Mouse (Mus musculus) urinary bladder, postnatal 14 days (tissue): Measurements from ENCODE around the gene Wdcp.
"Not testable (repeated sequence)": the region's sequence is repeated elsewhere in the genome, so short reads cannot be mapped to it uniquely, and the experiment has no call there.

ENCODE experiments used
- DNase-seq: peaks from one replicate; pipeline ENCODE4 v3.0.0; 2021; ENCODE audit warnings: low spot score

Wdcp gene

GRCm38 (mm10) chr12:4871260-4871659, 28.2 kb downstream of the Wdcp start:
- no peak for DNase-seq

- no peak for DNase-seq
These were observed 29.2 kb downstream of the Wdcp start for GRCm38 (mm10) chr12:4872273-4872672.

DNA sequence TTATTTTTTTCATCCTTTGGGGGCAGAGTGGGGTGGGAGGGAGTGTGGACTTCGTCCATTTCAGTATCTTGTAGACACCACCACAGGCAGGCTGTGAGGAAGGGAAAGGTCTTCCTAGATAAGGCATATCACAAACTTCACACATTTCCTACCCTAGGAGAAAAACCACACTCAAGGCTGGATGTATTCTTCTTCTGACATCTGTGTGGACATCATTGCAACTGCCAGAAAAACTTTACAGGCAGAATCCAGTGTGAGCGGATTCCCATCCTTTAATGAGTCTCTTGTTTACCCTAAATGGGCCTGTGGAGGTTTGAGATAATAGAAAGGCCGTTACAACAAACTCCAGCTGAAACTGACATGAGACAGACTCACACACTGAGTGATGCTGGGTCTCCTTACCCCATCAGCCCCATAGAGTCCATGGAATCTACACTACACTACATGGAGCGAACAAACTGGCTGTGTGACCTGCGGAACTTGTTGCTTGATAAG, 29.9 kb downstream of the Wdcp start:
- no peak for DNase-seq

DNA sequence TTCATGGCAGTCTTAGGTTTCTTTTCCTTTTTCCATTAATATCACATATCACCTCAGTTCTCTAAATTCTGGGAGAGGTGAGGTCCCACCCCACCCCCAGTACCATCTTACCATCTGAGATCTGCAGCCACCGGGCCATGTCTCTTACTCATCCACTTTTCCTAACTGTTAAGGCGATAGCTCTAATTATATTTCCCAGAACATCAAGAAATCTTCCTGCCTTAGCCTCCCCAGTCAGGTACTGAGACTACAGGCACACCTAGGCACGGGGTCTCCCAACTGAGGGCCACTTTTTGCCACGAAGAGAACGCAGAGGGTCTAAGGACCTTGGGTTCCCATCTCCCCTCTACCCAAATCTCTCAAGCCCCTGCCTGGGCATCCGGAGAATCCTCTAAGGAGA, 30.4 kb downstream of the Wdcp start:
- DNase-seq, result no peak

- DNase-seq, result peak; percentile 83
These were observed 31.2 kb downstream of the Wdcp start, which contains the start of gene Mfsd2b for GRCm38 (mm10) chr12:4874161-4874927. Gene Mfsd2b, minus strand, starts transcription at chr12:4874359.

GRCm38 (mm10) chr12:4875623-4876022, 32.5 kb downstream of the Wdcp start:
- no peak for DNase-seq

- DNase-seq, result no peak
These were observed 35.2 kb downstream of the Wdcp start for GRCm38 (mm10) chr12:4878296-4878783.

- no peak for DNase-seq
These were observed 35.9 kb downstream of the Wdcp start for GRCm38 (mm10) chr12:4879048-4879447.

DNA sequence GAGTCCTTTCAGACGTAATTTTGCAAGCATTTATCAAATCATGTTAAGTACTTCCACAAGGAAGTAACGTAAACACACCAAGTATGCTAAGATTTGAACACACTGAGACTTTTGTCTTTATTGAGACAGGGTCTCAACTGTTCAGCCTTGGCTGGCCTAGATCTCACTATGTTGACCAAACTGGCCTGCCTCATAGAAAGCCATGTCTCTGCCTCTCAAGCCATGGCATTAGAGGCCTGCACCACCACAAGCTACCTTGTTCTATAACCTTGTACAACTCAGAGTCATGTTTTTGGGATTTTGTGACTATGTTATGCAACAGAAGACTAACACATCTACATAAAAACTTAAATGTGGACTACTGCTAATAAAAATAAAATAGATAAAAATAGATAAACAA, 39.0 kb downstream of the Wdcp start:
- DNase-seq, result no peak

DNA sequence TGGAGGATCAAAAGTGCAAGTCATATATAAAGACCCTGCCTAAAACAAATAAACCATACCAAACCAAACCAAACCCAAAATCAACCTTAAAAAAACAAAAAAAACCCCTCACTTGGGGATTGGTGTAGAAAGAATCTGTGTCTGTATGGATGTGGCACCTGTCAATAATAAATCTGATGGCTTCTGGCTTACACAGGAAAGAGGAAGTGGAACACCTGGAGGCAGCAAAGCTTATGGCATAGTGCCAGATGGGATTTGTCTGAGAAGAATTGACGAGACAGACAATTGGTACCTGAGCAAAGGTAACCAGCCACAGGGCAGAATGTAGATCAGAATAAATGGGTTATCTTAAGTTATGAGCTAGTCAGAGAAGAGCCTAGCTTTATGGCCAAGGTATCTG, 42.0 kb downstream of the Wdcp start:
- DNase-seq, result no peak

DNA sequence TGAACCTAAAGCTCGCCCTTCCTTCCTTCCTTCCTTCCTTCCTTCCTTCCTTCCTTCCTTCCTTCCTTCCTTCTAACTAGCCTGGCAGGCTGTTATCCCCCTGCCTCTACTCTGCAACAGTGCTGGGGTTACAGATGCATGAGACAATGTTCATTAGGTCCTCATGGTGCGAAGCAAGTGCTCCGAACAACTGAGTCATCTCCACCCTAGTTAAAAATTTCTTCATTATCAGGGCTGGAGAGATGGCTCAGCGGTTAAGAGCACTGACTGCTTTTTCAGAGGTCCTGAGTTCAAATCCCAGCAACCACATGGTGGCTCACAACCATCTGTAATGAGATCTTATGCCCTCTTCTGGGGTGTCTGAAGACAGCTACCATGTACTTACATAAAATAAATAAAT, 43.5 kb downstream of the Wdcp start:
- DNase-seq, result not testable (repeated sequence)

- DNase-seq, result no peak
These were observed 45.6 kb downstream of the Wdcp start for GRCm38 (mm10) chr12:4888739-4889138.

DNA sequence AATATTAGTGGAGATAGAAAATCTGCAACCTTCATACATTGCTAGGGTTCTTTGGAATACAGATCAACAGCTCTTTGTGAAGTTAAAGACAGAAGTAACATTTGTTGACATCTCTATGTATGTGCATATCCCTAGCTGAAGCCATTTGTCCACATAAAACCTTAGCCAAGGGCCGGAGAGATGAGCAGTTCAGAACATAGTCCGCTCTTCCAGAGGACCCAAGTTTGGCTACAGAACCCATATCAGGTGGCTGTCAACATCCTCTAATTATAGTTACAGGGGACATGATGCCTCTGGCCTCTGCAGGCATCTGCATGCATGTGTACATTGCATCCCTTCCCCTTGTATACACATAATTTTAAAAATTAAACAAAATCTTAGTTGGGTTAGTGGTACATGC, 46.1 kb downstream of the Wdcp start:
- DNase-seq, result no peak

DNA sequence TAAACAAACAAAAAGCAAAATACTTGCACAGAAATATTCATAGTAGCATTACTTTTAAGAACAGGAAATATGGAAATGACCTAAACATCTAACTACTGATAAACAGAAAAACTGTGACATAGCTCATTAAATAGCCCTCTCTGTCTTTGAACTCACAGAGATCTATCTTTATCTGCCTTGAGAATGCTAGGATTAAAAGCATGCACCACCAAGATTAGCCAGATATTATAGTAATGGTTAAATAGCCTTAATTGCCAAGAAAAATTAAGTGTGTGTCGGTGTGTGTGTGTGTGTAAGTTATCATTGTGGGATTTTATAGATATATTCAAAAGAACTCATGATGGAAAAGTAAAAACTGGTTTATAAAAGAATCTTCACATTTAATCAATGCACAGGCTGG, 46.8 kb downstream of the Wdcp start:
- DNase-seq, result no peak

DNA sequence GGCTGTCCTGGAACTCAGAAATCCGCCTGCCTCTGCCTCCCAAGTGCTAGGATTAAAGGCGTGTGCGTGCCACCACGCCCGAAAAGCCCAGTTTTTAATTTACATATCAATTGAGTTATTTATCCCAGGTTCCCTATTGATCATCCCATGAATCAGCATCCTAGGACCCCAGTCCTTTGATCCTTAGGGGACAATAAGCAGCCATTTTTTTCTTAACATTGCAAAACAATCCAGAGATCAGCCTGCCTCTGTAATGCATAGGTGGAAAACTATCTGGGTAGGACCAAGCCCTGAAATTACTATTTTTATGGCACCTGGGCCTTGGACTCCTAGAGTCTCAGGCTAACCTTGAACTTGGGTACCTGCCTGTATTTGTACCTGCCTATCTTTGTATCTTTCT, 54.9 kb downstream of the Wdcp start:
- DNase-seq, result no peak

- DNase-seq, result no peak
These were observed 62.8 kb downstream of the Wdcp start for GRCm38 (mm10) chr12:4905946-4906345.

GRCm38 (mm10) chr12:4906476-4906875, 63.4 kb downstream of the Wdcp start:
- no peak for DNase-seq

DNA sequence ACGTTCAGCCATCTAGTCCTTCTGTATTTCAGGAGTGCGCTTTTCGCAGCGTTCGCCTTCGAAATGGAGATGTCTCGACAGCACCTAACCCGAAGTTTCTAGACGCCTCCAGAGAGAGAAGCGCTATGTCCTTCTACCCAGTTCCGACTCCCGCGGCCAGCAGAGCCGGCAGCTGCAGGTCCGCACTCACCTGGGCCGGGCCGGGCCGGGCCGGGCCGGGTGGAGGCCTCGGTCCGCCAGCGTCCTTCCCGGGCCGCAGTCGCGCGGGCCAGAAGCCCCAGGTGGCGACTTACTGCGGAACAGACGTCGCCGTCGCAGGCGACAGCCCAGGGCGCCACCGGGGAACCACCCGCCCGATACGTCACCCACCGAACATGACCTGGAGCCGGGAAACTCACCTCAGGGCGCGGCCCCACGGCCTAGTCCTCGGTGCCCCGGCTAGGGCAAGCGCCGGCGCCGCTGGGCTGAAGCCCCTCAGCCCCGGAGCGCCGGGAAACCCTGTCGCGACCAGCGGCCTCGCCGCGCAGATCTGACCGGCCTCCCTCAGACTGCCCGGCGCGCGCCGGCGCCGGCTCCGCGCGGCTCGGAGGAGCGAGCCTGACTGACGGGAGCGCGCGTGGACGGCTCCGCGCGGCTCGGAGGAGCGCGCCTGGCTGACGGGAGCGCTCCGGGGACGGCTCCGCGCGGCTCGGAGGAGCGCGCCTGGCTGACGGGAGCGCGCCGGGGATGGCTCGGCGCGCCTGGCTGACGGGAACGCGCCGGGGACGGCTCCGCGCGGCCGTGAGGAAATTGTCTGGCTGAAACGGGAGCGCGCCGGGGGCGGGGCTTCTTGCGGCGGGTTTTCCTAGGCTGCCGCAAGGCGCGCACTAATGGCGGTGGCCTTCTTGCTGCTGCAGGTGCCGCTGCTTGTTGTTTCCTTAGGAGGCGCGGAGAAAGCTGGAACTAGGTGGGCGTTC, 64.1 kb downstream of the Wdcp start, which contains the start of gene Ubxn2a:
Ubxn2a (minus strand) TSS at position 755 of the 956 bp plus-strand sequence.
- peak; percentile 95 for DNase-seq

- no peak for DNase-seq
These were observed 65.3 kb downstream of the Wdcp start for GRCm38 (mm10) chr12:4908391-4908790.
